In the genomic region with DNA sequence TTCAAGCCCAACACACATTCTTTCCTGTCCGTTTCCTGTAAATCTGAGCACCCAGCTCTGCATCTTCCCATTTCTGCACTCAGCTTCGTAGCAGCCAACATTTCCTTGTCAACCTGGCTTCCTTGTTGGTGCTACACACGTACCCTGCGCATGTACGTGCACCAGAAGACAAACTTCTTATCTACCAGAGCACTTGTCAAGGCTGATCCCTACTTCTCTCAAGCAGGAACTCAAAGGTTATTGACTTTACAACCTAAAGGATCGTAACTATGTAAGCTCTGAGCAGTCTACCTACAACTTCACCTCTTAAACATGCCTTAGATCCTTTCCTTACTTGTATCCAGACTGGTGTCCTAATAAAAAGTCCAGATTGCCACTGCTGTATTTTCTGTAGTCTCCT, we compare ENCODE assay signal across 28 mouse cellular contexts.
"Had no signal": no experiment of that assay in that cellular context is flagged by ENCODE, and none has a peak within 500 bp of the region (broad histone marks: within the 10 kb centered on the region; RNA-seq: fewer than 3 reads in every experiment).

No protein-coding gene starts in this region.

- DNase-seq: cerebellum, adult 2 months; cerebellum, adult 8-10 months; cerebellum, adult 9-10 months; cerebellum, adult 9-11 months; cerebellum, postnatal 10 days; cerebellum, postnatal 14 days; cerebellum, postnatal 25 days; cerebellum, postnatal 36 days; embryo, embryonic 11 days; forebrain, postnatal 0 days; gastrocnemius, adult 2 months; gastrocnemius, postnatal 10 days; gastrocnemius, postnatal 14 days; gastrocnemius, postnatal 25 days; gastrocnemius, postnatal 36 days; heart, adult 11 months; heart, adult 18-20 months had no signal

- ATAC-seq: forebrain, embryonic 13.5 days; forebrain, embryonic 14.5 days; forebrain, embryonic 15.5 days; forebrain, embryonic 16.5 days; forebrain, postnatal 0 days had no signal

- H3K36me3 ChIP-seq: embryonic facial prominence, embryonic 10.5 days; embryonic facial prominence, embryonic 12.5 days; embryonic facial prominence, embryonic 13.5 days; embryonic facial prominence, embryonic 15.5 days; forebrain, embryonic 10.5 days; forebrain, embryonic 12.5 days; forebrain, embryonic 15.5 days had no signal

- H3K9me3 ChIP-seq: embryonic facial prominence, embryonic 10.5 days; embryonic facial prominence, embryonic 12.5 days; embryonic facial prominence, embryonic 13.5 days; embryonic facial prominence, embryonic 15.5 days; forebrain, embryonic 12.5 days; forebrain, embryonic 13.5 days; forebrain, embryonic 15.5 days had no signal

- H3K27me3 ChIP-seq: embryonic facial prominence, embryonic 12.5 days; embryonic facial prominence, embryonic 13.5 days; embryonic facial prominence, embryonic 15.5 days; forebrain, embryonic 12.5 days; forebrain, embryonic 13.5 days; forebrain, embryonic 15.5 days had no signal

- H3K4me3 ChIP-seq: embryonic facial prominence, embryonic 10.5 days; embryonic facial prominence, embryonic 12.5 days; embryonic facial prominence, embryonic 13.5 days; embryonic facial prominence, embryonic 15.5 days; erythroblast, embryonic 14.5 days; forebrain, embryonic 10.5 days; forebrain, embryonic 12.5 days; forebrain, embryonic 13.5 days; forebrain, embryonic 15.5 days; gastrocnemius, adult 2 months had no signal

- H3K4me2 ChIP-seq: embryonic facial prominence, embryonic 12.5 days; embryonic facial prominence, embryonic 13.5 days; embryonic facial prominence, embryonic 15.5 days; forebrain, embryonic 12.5 days; forebrain, embryonic 13.5 days; forebrain, embryonic 15.5 days had no signal

- H3K27ac ChIP-seq: embryonic facial prominence, embryonic 10.5 days; embryonic facial prominence, embryonic 12.5 days; embryonic facial prominence, embryonic 13.5 days; embryonic facial prominence, embryonic 15.5 days; forebrain, embryonic 10.5 days; forebrain, embryonic 12.5 days; forebrain, embryonic 13.5 days; forebrain, embryonic 15.5 days; gastrocnemius, adult 2 months had no signal

- H3K4me1 ChIP-seq: embryonic facial prominence, embryonic 10.5 days; embryonic facial prominence, embryonic 12.5 days; embryonic facial prominence, embryonic 13.5 days; embryonic facial prominence, embryonic 15.5 days; forebrain, embryonic 10.5 days; forebrain, embryonic 12.5 days; forebrain, embryonic 13.5 days; forebrain, embryonic 15.5 days had no signal

- H3K9ac ChIP-seq: embryonic facial prominence, embryonic 12.5 days; embryonic facial prominence, embryonic 13.5 days; embryonic facial prominence, embryonic 15.5 days; forebrain, embryonic 12.5 days; forebrain, embryonic 13.5 days; forebrain, embryonic 15.5 days; forebrain, postnatal 0 days had no signal
